Mouse (Mus musculus) stomach, postnatal 0 days (tissue): Measurements from ENCODE around the gene Srrm2.

Source experiments
- CTCF ChIP-seq: IDR thresholded peaks from 2 replicates; pipeline ENCODE4 v1.5.1; 2016; ENCODE audit warnings: antibody characterized with exemption, low read depth, mild to moderate bottlenecking, moderate library complexity
- EP300 ChIP-seq: optimal IDR thresholded peaks from 2 replicates; pipeline ENCODE3; 2016; ENCODE audit warnings: antibody characterized with exemption

GRCm38 (mm10) chr17:23777141-23777540 is 13.2 kb upstream of the Srrm2 start:
- TF ChIP-seq CTCF (no peak), EP300 (no peak)
